Mouse (Mus musculus) spleen, postnatal 4 days (tissue): ENCODE data around the gene Idh1.
A peak's percentile ranks its signal among the peaks of the same experiment; 100 is the strongest.

Experiments
- DNase-seq, 2 experiments: peaks; one replicate each; pipeline ENCODE4 v3.0.0; 2022; ENCODE audit warnings: low spot score in 2 of 2

The Idh1 gene

DNA sequence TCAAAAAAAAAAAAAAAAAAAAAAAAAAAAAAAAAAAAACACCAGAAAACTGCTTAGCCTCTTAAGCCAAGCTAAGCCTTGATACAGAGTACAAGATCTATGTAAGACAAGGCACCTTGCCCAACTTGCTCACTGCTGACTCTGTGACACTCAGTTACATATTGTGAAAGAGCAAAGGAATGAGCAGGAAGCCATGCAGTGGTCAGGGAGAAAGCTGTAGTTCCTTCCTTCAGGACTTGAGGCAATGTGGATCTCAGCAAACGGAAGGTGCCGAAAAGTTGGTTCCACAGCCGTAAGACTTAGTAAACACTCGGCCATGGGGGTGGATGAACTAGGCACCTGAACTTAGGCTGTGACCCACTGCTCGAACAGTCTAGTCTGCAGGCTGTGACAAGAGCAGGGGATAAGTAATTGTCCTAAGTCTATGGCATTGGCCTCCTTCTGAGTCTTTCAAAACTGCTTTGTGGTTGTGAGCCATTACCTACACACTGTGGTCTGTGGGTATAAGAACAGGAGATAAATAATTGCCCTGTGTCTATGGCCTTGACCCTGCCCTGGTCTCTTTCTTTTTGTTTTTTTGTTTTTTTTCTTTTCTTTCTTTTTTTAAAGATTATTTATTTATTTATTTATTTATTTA, 72.6 kb downstream of the Idh1 start:
- no peak for DNase-seq

DNA sequence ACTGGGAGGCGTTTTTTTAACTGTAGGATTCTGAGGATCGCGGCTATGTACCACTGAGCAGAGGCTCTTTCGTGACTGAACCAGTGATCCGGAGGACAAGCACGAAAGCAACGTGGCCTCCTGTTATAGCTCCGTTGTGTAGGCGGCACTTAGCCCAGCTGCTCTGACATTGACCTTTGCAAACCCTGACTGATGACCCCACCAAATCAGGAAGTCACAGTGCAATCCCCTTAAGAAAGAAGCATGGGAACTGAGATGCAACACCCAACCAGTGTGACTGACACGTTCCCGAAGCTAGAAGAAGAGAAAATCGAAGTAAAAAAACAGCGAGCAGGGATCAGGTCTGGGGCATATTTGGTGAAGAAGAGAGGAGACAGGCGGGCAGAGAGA, 73.5 kb downstream of the Idh1 start:
- DNase-seq, result no peak

DNA sequence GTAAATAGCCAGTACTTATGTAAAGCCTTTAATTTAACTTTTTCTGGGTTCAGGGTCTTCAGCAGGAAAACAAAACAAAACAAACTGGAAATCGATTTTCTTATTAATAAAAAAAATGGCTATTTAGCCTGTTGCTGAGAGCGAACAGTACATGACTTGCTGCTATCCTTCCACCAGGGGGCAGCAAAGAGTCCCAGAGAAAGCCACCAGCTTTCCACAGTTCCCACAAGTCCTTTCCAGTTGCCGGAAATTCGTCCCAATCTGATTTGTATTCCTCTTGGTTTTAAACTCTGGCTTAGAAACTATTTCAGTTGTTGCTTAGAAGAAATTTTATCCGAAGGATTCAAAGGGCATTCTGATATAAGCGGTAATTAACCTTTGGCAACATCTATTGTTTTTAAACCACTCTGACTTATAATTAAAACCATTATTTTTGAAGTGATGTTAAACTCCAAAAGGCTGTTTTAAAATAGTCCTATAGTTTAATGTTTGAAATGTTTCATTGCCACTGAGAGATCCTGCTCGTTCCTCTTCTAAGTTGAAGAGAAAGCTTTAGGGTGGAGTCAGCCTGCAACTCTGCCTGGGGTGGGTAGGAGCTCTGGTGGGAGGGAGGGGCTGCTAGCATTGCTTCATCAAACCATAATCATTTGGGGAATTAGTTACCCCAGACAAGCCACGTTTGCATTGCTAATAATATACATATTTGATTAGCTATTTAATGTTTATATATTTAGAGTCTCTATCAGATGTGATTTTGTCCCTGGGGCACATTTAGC, 74.1 kb downstream of the Idh1 start:
- DNase-seq, result peak; percentile 38 to 74

- DNase-seq, result no peak
Observed at GRCm38 (mm10) chr1:65109756-65110435, 76.4 kb downstream of the Idh1 start.

GRCm38 (mm10) chr1:65109196-65109595, 77.1 kb downstream of the Idh1 start:
- DNase-seq, result no peak
